Mouse (Mus musculus) heart, adult 2 months (tissue): ENCODE measurements around the gene Slc7a8.

Source experiments
- CTCF ChIP-seq: fragments of 200-600 bp; IDR thresholded peaks from 2 replicates; pipeline ENCODE4 v1.8.1; 2022; ENCODE audit warnings: antibody characterized with exemption, mild to moderate bottlenecking, moderate library complexity
- EP300 ChIP-seq: fragments of 200-500 bp; IDR thresholded peaks from 2 replicates; pipeline ENCODE4 v1.6.1; 2011; ENCODE audit warnings: low read depth, low read length, control low read depth; ENCODE audit not compliant: insufficient read depth
- POLR2A ChIP-seq: fragments of 200-500 bp; IDR thresholded peaks from 2 replicates; pipeline ENCODE4 v1.6.1; 2011; ENCODE audit warnings: mild to moderate bottlenecking, low read depth, low read length, control low read depth; ENCODE audit not compliant: insufficient read depth

GRCm38 (mm10) chr14:54735221-54735620 is 46.5 kb downstream of the Slc7a8 start:
- TF ChIP-seq POLR2A (no peak), CTCF (no peak), EP300 (no peak)
